Mouse (Mus musculus): ENCODE measurements around the gene Dusp14.

DNA sequence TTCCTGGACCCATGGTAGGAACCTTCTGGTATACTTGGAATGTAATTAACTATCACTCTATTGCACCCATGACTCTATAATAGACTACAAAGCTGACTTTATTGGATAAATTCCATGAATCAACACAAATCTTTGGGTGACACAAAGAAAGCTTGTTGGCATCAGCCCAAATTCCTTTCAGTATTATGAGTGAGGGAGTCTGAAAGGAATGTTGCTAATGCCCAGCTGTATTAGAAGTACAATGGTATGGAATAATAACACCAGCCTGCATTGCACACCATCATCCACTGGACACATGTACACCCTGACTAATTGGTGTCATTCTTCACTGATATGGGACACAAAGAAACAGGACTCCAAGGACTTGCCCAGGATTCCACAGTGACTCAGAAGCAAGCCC lies 32.1 kb upstream of the Dusp14 start:
- TF ChIP-seq CTCF (IDR thresholded peaks at IDR 0.05; ENCODE audit: extremely low read depth, insufficient read depth, insufficient read length, insufficient replicate concordance) (no peak), POLR2A (IDR thresholded peaks at IDR 0.05; ENCODE audit: low read depth, low read length) (no peak)
